Mouse (Mus musculus) left cerebral cortex, adult 11 months (tissue): Measurements from ENCODE around the gene Drd1.
A peak's percentile ranks its signal among the peaks of the same experiment; 100 is the strongest.

Source experiments
- DNase-seq: peaks from one replicate; pipeline ENCODE4 v3.0.0; 2022; ENCODE audit warnings: low spot score

Drd1 gene

GRCm38 (mm10) chr13:54073066-54073465 lies 17.6 kb upstream of the Drd1 start:
- no peak for DNase-seq

- DNase-seq = no peak
Measured at GRCm38 (mm10) chr13:54072526-54073057, 17.1 kb upstream of the Drd1 start.

- DNase-seq = peak; percentile 73
Measured at GRCm38 (mm10) chr13:54071606-54072331, 16.3 kb upstream of the Drd1 start, which contains the start of gene Sfxn1. TSS of gene Sfxn1 (plus strand) at chr13:54071869.

GRCm38 (mm10) chr13:54071011-54071410 lies 15.5 kb upstream of the Drd1 start:
- DNase-seq = no peak

- no peak for DNase-seq
Measured at GRCm38 (mm10) chr13:54067617-54068166, 12.2 kb upstream of the Drd1 start.

GRCm38 (mm10) chr13:54066081-54066746 lies 10.7 kb upstream of the Drd1 start:
- DNase-seq = no peak

GRCm38 (mm10) chr13:54063292-54063691 lies 7.8 kb upstream of the Drd1 start:
- DNase-seq = no peak

- DNase-seq = no peak
Measured at GRCm38 (mm10) chr13:54062068-54062467, 6.6 kb upstream of the Drd1 start.

GRCm38 (mm10) chr13:54054962-54055361 lies 543 bp downstream of the Drd1 start:
- no peak for DNase-seq

GRCm38 (mm10) chr13:54051641-54052040 lies 3.9 kb downstream of the Drd1 start:
- no peak for DNase-seq

- no peak for DNase-seq
Measured at GRCm38 (mm10) chr13:54048679-54049352, 6.7 kb downstream of the Drd1 start.

GRCm38 (mm10) chr13:54040256-54040655 lies 15.2 kb downstream of the Drd1 start:
- DNase-seq = no peak

- DNase-seq = no peak
Measured at GRCm38 (mm10) chr13:54037936-54038335, 17.6 kb downstream of the Drd1 start.

- DNase-seq = no peak
Measured at GRCm38 (mm10) chr13:54035541-54035940, 20.0 kb downstream of the Drd1 start.

- no peak for DNase-seq
Measured at GRCm38 (mm10) chr13:54033653-54034052, 21.9 kb downstream of the Drd1 start.

GRCm38 (mm10) chr13:54027079-54027478 lies 28.4 kb downstream of the Drd1 start:
- DNase-seq = no peak

- peak; percentile 24 for DNase-seq
Measured at GRCm38 (mm10) chr13:54023311-54023710, 32.2 kb downstream of the Drd1 start.

GRCm38 (mm10) chr13:54008716-54009115 lies 46.8 kb downstream of the Drd1 start:
- no peak for DNase-seq
